Mouse (Mus musculus) hindbrain, embryonic 16.5 days (tissue): ENCODE measurements around the gene Tbc1d1. TPM values are rescaled to one million over a fixed set of nuclear protein-coding genes. Genes with fewer than 3 reads are reported as not detected.
A peak's percentile ranks its signal among the peaks of the same experiment; 100 is the strongest.

Experiments
- ATAC-seq: fragments of 200-750 bp; cut with Nextera tagmentation; 2 replicates; pipeline ENCODE4 v1.8.0; 2017; ENCODE audit warnings: moderate TSS enrichment, moderate library complexity
- H3K27ac ChIP-seq: fragments of 300-500 bp; sonication (generic); 2 replicates; pipeline ENCODE4 v1.5.1; 2014; ENCODE audit warnings: low read depth, mild to moderate bottlenecking, control low read depth, low read length, moderate library complexity
- H3K27me3 ChIP-seq: fragments of 300-500 bp; sonication (generic); replicated peaks from 2 replicates; pipeline ENCODE4 v1.6.1; 2014; ENCODE audit warnings: low read length; ENCODE audit not compliant: control insufficient read depth, insufficient read depth
- H3K36me3 ChIP-seq: fragments of 300-500 bp; sonication (generic); 2 replicates; pipeline ENCODE4 v1.6.1; 2014; ENCODE audit warnings: mild to moderate bottlenecking, low read length, moderate library complexity, mixed read lengths; ENCODE audit not compliant: control insufficient read depth, insufficient read depth
- H3K4me1 ChIP-seq: fragments of 300-500 bp; sonication (generic); 2 replicates; pipeline ENCODE4 v1.6.1; 2014; ENCODE audit warnings: low read depth, low read length; ENCODE audit not compliant: control insufficient read depth, insufficient read depth
- H3K4me2 ChIP-seq: fragments of 300-500 bp; sonication (generic); 2 replicates; pipeline ENCODE4 v1.6.1; 2014; ENCODE audit warnings: mild to moderate bottlenecking, low read length, control low read depth, moderate library complexity
- H3K4me3 ChIP-seq: fragments of 300-500 bp; sonication (generic); 2 replicates; pipeline ENCODE4 v1.5.1; 2014; ENCODE audit warnings: mild to moderate bottlenecking, low read length, control low read depth, moderate library complexity
- H3K9ac ChIP-seq: fragments of 300-500 bp; sonication (generic); 2 replicates; pipeline ENCODE4 v1.6.1; 2014; ENCODE audit warnings: low read depth, mild to moderate bottlenecking, control low read depth, low read length, moderate library complexity
- H3K9me3 ChIP-seq: fragments of 300-500 bp; sonication (generic); 2 replicates; pipeline ENCODE4 v1.6.1; 2014; ENCODE audit warnings: mild to moderate bottlenecking, low read length, moderate library complexity; ENCODE audit not compliant: control insufficient read depth
- WGBS: fragments of 180-500 bp; shearing (Covaris S2); extraction: QIAGEN DNeasy Blood & Tissue Kit; methylation state at CpG from one replicate; pipeline ENCODE4 v1.1.7; 2014; 5-methylcytosine and 5-hydroxymethylcytosine counted together
- polyA plus RNA-seq: library from polyadenylated mRNA; unstranded; fragments of >200 nt; fragmentation: Nextera tagmentation; extraction: Ambion mirVana; gene quantifications from 2 replicates; pipeline ENCODE4 v1.2.1, GENCODE M21; 2015

Gene Tbc1d1
- polyA plus RNA-seq, 1 experiment from 2014 or later: 10.9 TPM

- no peak overlapping the region for H3K27ac ChIP-seq
- H3K4me1 ChIP-seq: 0 out of 2 replicates have a peak, but pooled peaks cover 5% of the 10 kb centered on the region
- no peaks in the 10 kb centered on the region for H3K27me3 ChIP-seq
- no peak for ATAC-seq
- no peak overlapping the region for H3K4me2 ChIP-seq
- 64% methylated on average over 11 of the region's 11 CpGs for WGBS
- H3K9me3 ChIP-seq: 0 out of 2 replicates have a peak, but pooled peaks cover 3% of the 10 kb centered on the region
- H3K36me3 ChIP-seq: no peaks in the 10 kb centered on the region
- H3K4me3 ChIP-seq: no peak overlapping the region
- H3K9ac ChIP-seq: no peak overlapping the region
Measured at GRCm38 (mm10) chr5:64193353-64193752, 37.2 kb downstream of the Tbc1d1 start.

GRCm38 (mm10) chr5:64196250-64196865, 40.3 kb downstream of the Tbc1d1 start:
- H3K27me3 ChIP-seq: no peaks in the 10 kb centered on the region
- WGBS: 92% methylated on average over 1 of the region's 1 CpGs
- no peak overlapping the region for H3K9ac ChIP-seq
- H3K36me3 ChIP-seq: no peaks in the 10 kb centered on the region
- 0 out of 2 replicates have a peak, but pooled peaks cover 5% of the 10 kb centered on the region for H3K4me1 ChIP-seq
- no peak overlapping the region for H3K4me2 ChIP-seq
- no peak overlapping the region for H3K4me3 ChIP-seq
- no peak overlapping the region for H3K27ac ChIP-seq
- peak; percentile 93 for ATAC-seq
- H3K9me3 ChIP-seq: no peaks in the 10 kb centered on the region

- no peak overlapping the region for H3K4me3 ChIP-seq
- 64% methylated on average over 5 of the region's 5 CpGs for WGBS
- H3K9ac ChIP-seq: no peak overlapping the region
- 0 out of 2 replicates have a peak, but pooled peaks have one; percentile 35 for ATAC-seq
- no peaks in the 10 kb centered on the region for H3K9me3 ChIP-seq
- no peak overlapping the region for H3K4me2 ChIP-seq
- 0 out of 2 replicates have a peak, but pooled peaks cover 5% of the 10 kb centered on the region for H3K4me1 ChIP-seq
- no peak overlapping the region for H3K27ac ChIP-seq
- no peaks in the 10 kb centered on the region for H3K27me3 ChIP-seq
- no peaks in the 10 kb centered on the region for H3K36me3 ChIP-seq
Measured at GRCm38 (mm10) chr5:64196866-64197321, 40.8 kb downstream of the Tbc1d1 start.

DNA sequence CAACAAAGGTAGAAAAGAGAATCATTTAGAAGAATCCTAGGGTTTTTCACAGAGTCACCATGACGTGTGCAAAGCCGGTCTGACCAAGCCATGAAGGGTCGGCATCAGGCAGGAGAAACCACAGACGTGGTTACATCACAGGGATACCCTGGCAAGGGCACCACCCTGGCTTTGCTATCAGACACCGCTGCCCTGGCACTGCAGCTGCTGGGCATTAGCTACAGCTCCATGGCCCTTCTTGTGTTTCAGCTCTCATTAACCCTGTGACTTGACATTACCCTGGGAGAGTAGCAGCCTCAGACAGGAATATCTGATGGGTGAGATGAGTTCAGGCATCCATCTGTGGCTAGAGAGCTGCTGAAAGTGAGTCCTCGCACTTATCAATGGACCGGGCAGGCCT, 42.5 kb downstream of the Tbc1d1 start:
- Histone ChIP-seq H3K9ac (no peak overlapping the region), H3K4me1 (0 out of 2 replicates have a peak, but pooled peaks cover 5% of the 10 kb centered on the region), H3K4me2 (no peak overlapping the region), H3K36me3 (no peaks in the 10 kb centered on the region), H3K27ac (no peak overlapping the region), H3K27me3 (no peaks in the 10 kb centered on the region), H3K9me3 (no peaks in the 10 kb centered on the region), H3K4me3 (no peak overlapping the region)
- WGBS: 97% methylated on average over 7 of the region's 7 CpGs
- no peak for ATAC-seq

DNA sequence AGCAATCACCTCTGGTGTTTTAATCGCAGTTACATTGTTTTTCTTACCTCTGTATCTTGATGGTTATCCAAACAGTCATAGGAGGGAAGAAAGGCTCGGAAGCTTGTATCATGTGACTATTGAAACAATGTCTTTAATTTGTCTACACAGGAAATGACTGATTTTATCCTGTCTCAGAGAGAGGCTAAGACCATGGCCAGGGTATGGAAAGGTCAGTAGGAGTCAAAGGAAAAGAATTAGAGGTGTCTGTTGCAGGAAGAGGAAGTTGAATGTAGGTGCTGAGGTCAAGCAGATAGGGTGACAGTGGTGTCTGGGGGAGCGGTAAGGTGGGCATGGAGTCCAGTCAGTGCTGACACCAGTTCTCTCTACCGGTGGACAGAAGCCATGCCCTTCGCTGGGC, 45.0 kb downstream of the Tbc1d1 start:
- no peak overlapping the region for H3K27ac ChIP-seq
- no peaks in the 10 kb centered on the region for H3K36me3 ChIP-seq
- H3K27me3 ChIP-seq: no peaks in the 10 kb centered on the region
- no peak for ATAC-seq
- no peak overlapping the region for H3K4me2 ChIP-seq
- H3K4me3 ChIP-seq: no peak overlapping the region
- 86% methylated on average over 5 of the region's 5 CpGs for WGBS
- no peaks in the 10 kb centered on the region for H3K9me3 ChIP-seq
- no peak overlapping the region for H3K9ac ChIP-seq
- 0 out of 2 replicates have a peak, but pooled peaks cover 3% of the 10 kb centered on the region for H3K4me1 ChIP-seq

GRCm38 (mm10) chr5:64202306-64202705, 46.2 kb downstream of the Tbc1d1 start:
- ATAC-seq: no peak

DNA sequence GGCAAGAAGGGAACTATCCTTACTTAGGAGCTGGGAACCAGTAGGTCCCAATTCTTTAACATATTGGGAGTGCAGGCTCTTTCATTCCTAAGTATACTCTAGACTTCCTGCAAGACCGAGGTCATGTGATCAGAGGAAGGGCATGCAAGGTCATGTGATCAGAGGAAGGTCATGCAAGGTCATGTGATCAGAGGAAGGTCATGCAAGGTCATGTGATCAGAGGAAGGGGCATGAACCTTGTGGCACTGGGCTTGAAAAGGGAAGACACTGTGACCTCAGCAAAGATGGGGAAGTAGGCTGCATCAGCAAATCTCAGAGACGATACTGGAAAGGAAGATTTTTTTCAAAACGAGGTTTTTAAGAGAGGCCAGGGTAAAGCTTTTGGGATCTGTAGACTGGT, 49.5 kb downstream of the Tbc1d1 start:
- Histone ChIP-seq H3K27ac (no peak overlapping the region), H3K36me3 (no peaks in the 10 kb centered on the region), H3K4me2 (no peak overlapping the region), H3K27me3 (no peaks in the 10 kb centered on the region), H3K4me3 (no peak overlapping the region), H3K4me1 (no peaks in the 10 kb centered on the region), H3K9me3 (no peaks in the 10 kb centered on the region), H3K9ac (no peak overlapping the region)
- 81% methylated on average over 3 of the region's 3 CpGs for WGBS
- ATAC-seq: no peak

More at GRCm38 (mm10) chr5:64202306-64202705, 46.2 kb downstream of the Tbc1d1 start:
- no peak overlapping the region for H3K9ac ChIP-seq
- no peak overlapping the region for H3K4me2 ChIP-seq
- H3K27ac ChIP-seq: no peak overlapping the region
- no peaks in the 10 kb centered on the region for H3K9me3 ChIP-seq
- H3K36me3 ChIP-seq: no peaks in the 10 kb centered on the region
- WGBS: 34% methylated on average over 2 of the region's 2 CpGs
- no peaks in the 10 kb centered on the region for H3K4me1 ChIP-seq
- H3K27me3 ChIP-seq: no peaks in the 10 kb centered on the region
- no peak overlapping the region for H3K4me3 ChIP-seq

DNA sequence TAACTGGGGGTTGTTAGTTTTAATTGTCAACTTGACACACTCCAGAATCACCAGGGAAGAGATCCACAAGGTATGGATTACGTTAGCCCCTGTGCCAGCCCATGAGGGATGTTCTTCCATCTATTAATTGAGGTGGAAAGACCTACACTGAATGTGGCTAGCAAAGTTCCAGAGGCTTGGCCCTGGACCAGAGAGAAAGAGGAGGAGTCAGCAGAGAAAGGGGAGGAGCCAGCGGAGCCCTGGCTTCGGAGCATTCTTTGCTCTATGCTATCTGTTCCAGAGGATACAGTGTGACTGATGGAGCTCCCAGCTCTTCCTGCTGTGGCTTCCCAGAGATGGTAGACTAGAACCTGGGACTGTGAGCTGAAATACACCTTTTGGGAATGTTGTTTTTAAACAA, 50.3 kb downstream of the Tbc1d1 start:
- H3K4me3 ChIP-seq: no peak overlapping the region
- no peak overlapping the region for H3K4me2 ChIP-seq
- no peak overlapping the region for H3K9ac ChIP-seq
- no peak for ATAC-seq
- H3K4me1 ChIP-seq: no peaks in the 10 kb centered on the region
- no peaks in the 10 kb centered on the region for H3K9me3 ChIP-seq
- H3K27me3 ChIP-seq: no peaks in the 10 kb centered on the region
- WGBS: 71% methylated on average over 3 of the region's 3 CpGs
- no peak overlapping the region for H3K27ac ChIP-seq
- H3K36me3 ChIP-seq: no peaks in the 10 kb centered on the region

- 79% methylated on average over 8 of the region's 8 CpGs for WGBS
- Histone ChIP-seq H3K27ac (no peak overlapping the region), H3K4me1 (no peaks in the 10 kb centered on the region), H3K36me3 (no peaks in the 10 kb centered on the region), H3K4me3 (no peak overlapping the region), H3K27me3 (no peaks in the 10 kb centered on the region), H3K9me3 (no peaks in the 10 kb centered on the region), H3K9ac (no peak overlapping the region), H3K4me2 (no peak overlapping the region)
- no peak for ATAC-seq
Measured at GRCm38 (mm10) chr5:64206875-64207274, 50.8 kb downstream of the Tbc1d1 start.
